Mouse (Mus musculus): Measurements from ENCODE around the gene Rpl31.

- TF ChIP-seq CTCF (IDR thresholded peaks at IDR 0.05; ENCODE audit: borderline replicate concordance, extremely low read depth, insufficient read depth, insufficient read length) (no peak), POLR2A (IDR thresholded peaks at IDR 0.05; ENCODE audit: borderline replicate concordance, extremely low read depth, insufficient read depth, insufficient read length, poor library complexity, severe bottlenecking) (no peak)
Observed at GRCm38 (mm10) chr1:39373378-39373777, 5.7 kb downstream of the Rpl31 start.
